Mouse (Mus musculus) monocyte, adult 5-6 weeks (primary cell): Measurements from ENCODE around the gene Il22ra1. TPM values are rescaled to one million over a fixed set of nuclear protein-coding genes. Genes with fewer than 3 reads are reported as not detected.

Source experiments
- total RNA-seq: library from RNA; stranded (forward); fragments of 200-1000, 200-491, 200-594 nt; gene quantifications from 3 replicates; pipeline ENCODE4 v1.2.3, GENCODE M21; 2017

Il22ra1 gene
- total RNA-seq, 1 experiment from 2014 or later = not detected

Other genes starting within 250 kb of the Il22ra1 start
- gene Stpg1, start 233.4 kb upstream of the Il22ra1 start, total RNA-seq = not detected in 3 replicates
- 16.7 to 50.4 TPM (median 25.1 TPM) in 3 replicates for gene Nipal3, start 233.1 kb upstream of the Il22ra1 start, total RNA-seq
- gene Grhl3, start 154.5 kb upstream of the Il22ra1 start, total RNA-seq = 0.38 TPM in 1 of 3 replicates, not detected in the others
- 0.53 TPM in 1 of 3 replicates, not detected in the others for gene Ifnlr1, start 41.9 kb upstream of the Il22ra1 start, total RNA-seq
- gene Myom3, start 31.5 kb downstream of the Il22ra1 start, total RNA-seq = not detected in 3 replicates
- gene Srsf10, start 127.6 kb downstream of the Il22ra1 start, total RNA-seq = 233 to 426 TPM (median 303 TPM) in 3 replicates
- gene Pnrc2, start 145.7 kb downstream of the Il22ra1 start, total RNA-seq = 342 to 380 TPM (median 364 TPM) in 3 replicates
- 12.0 to 23.7 TPM (median 19.9 TPM) in 3 replicates for gene Cnr2, start 167.2 kb downstream of the Il22ra1 start, total RNA-seq
- gene Fuca1, start 192.6 kb downstream of the Il22ra1 start, total RNA-seq = 180 to 259 TPM (median 226 TPM) in 3 replicates
- 56.8 to 67.9 TPM (median 60.9 TPM) in 3 replicates for gene Hmgcl, start 218.3 kb downstream of the Il22ra1 start, total RNA-seq
- 1.5 to 3.7 TPM (median 2.7 TPM) in 3 replicates for gene Gale, start 235.6 kb downstream of the Il22ra1 start, total RNA-seq
- 28.2 to 39.4 TPM (median 36.0 TPM) in 3 replicates for gene Lypla2, start 244.5 kb downstream of the Il22ra1 start, total RNA-seq